In genomic region chr2:167181096-167181495, GRCm38 (mm10) we compare ENCODE assay signal across 20 mouse cellular contexts. TPM values are rescaled to one million over a fixed set of nuclear protein-coding genes. Genes with fewer than 3 reads are reported as not detected.
"Had no signal": no experiment of that assay in that cellular context is flagged by ENCODE, and none has a peak within 500 bp of the region (broad histone marks: within the 10 kb centered on the region; RNA-seq: fewer than 3 reads in every experiment).

No protein-coding gene starts in this region.

- H3K27ac ChIP-seq: liver, embryonic 15.5 days; lung, embryonic 15.5 days; midbrain, embryonic 10.5 days; midbrain, embryonic 12.5 days; neural tube, embryonic 13.5 days; neural tube, embryonic 15.5 days; stomach, embryonic 15.5 days; stomach, postnatal 0 days had no signal

- H3K4me3 ChIP-seq: liver, embryonic 15.5 days; lung, embryonic 15.5 days; midbrain, embryonic 10.5 days; midbrain, embryonic 12.5 days; myocyte; neural tube, embryonic 13.5 days; neural tube, embryonic 15.5 days; stomach, embryonic 15.5 days had no signal

- DNase-seq: liver, postnatal 0 days; lung, adult 2 months; lung, postnatal 14 days; lung, postnatal 36 days; midbrain, embryonic 14.5 days; right cerebral cortex, postnatal 14 days; thymus, adult 2 months; thymus, postnatal 25 days; thymus, postnatal 4 days had no signal

RNA-seq across cellular contexts. Expression of gene Ptgis, which starts 59.3 kb away (rescaled TPM):
- total RNA-seq: megakaryocyte, adult 5-6 weeks; megakaryocyte-erythroid progenitor cell, adult 5-6 weeks had no signal
